Mouse (Mus musculus) stomach, embryonic 16.5 days (tissue): ENCODE results near the gene Lrrc4. TPM values are rescaled to one million over a fixed set of nuclear protein-coding genes. Genes with fewer than 3 reads are reported as not detected.

Experiments
- ATAC-seq: fragments of 200-750 bp; cut with Nextera tagmentation; 2 replicates; pipeline ENCODE4 v1.8.0; 2017; ENCODE audit warnings: moderate number of reproducible peaks, moderate TSS enrichment; ENCODE audit not compliant: insufficient read depth, low FRiP score
- H3K27ac ChIP-seq: fragments of 300-500 bp; sonication (generic); 2 replicates; pipeline ENCODE4 v1.5.1; 2014; ENCODE audit warnings: low read length
- H3K27me3 ChIP-seq: fragments of 300-500 bp; sonication (generic); 2 replicates; pipeline ENCODE4 v1.6.1; 2014; ENCODE audit warnings: low read length, control low read depth, mixed read lengths; ENCODE audit not compliant: control insufficient read depth, insufficient read depth
- H3K36me3 ChIP-seq: fragments of 300-500 bp; sonication (generic); 2 replicates; pipeline ENCODE4 v1.6.1; 2014; ENCODE audit warnings: low read length; ENCODE audit not compliant: control insufficient read depth, insufficient read depth
- H3K4me1 ChIP-seq: fragments of 300-500 bp; sonication (generic); 2 replicates; pipeline ENCODE4 v1.6.1; 2014; ENCODE audit warnings: low read length, control low read depth, mixed read lengths; ENCODE audit not compliant: control insufficient read depth, insufficient read depth
- H3K4me2 ChIP-seq: fragments of 300-500 bp; sonication (generic); 2 replicates; pipeline ENCODE4 v1.6.1; 2014; ENCODE audit warnings: low read depth, low read length, mixed read lengths
- H3K4me3 ChIP-seq: fragments of 300-500 bp; sonication (generic); replicated peaks from 2 replicates; pipeline ENCODE4 v1.5.1; 2014; ENCODE audit warnings: mild to moderate bottlenecking, low read length
- H3K9ac ChIP-seq: fragments of 300-500 bp; sonication (generic); 2 replicates; pipeline ENCODE4 v1.6.1; 2014; ENCODE audit warnings: low read length
- H3K9me3 ChIP-seq: fragments of 300-500 bp; sonication (generic); replicated peaks from 2 replicates; pipeline ENCODE4 v1.6.1; 2016; ENCODE audit warnings: low read length, control low read depth; ENCODE audit not compliant: control insufficient read depth
- WGBS: fragments of 180-500 bp; shearing (Covaris S2); extraction: QIAGEN DNeasy Blood & Tissue Kit; methylation state at CpG from one replicate; pipeline ENCODE4 v1.1.7; 2014; 5-methylcytosine and 5-hydroxymethylcytosine counted together
- polyA plus RNA-seq: library from polyadenylated mRNA; unstranded; fragments of >200 nt; fragmentation: Nextera tagmentation; extraction: Ambion mirVana; gene quantifications from 2 replicates; pipeline ENCODE4 v1.2.1, GENCODE M21; 2015

The Lrrc4 gene
- polyA plus RNA-seq, 1 experiment from 2014 or later = 0.72 TPM

GRCm38 (mm10) chr6:28672388-28672787 is 159.2 kb downstream of the Lrrc4 start:
- H3K9me3 ChIP-seq = no peaks in the 10 kb centered on the region
- 92% methylated on average over 1 of the region's 1 CpGs for WGBS
- H3K4me2 ChIP-seq = no peak overlapping the region
- H3K27me3 ChIP-seq = no peaks in the 10 kb centered on the region
- no peak for ATAC-seq
- no peak overlapping the region for H3K27ac ChIP-seq
- H3K9ac ChIP-seq = no peak overlapping the region
- H3K4me1 ChIP-seq = no peaks in the 10 kb centered on the region
- H3K4me3 ChIP-seq = no peak overlapping the region
- no peaks in the 10 kb centered on the region for H3K36me3 ChIP-seq

DNA sequence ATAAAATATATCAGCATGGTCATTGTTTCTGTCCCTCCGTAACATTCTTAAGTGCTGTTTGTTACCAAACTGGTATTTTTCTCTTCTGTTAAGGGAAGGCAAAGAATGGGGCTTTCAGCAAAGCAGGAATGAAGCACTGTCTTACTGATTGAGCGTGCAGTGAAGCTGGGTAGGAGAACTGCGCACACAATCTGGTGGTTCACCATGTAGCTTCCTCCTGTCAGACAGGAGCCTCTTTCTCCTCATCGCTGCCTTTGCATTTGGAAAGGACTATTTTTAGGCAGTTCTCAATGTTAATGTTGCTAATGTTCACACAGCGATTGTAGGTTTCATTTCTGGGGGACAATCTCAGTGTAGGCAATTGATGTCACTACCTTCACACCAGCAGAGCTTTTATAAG is 162.3 kb downstream of the Lrrc4 start:
- no peak overlapping the region for H3K4me2 ChIP-seq
- no peaks in the 10 kb centered on the region for H3K9me3 ChIP-seq
- no peaks in the 10 kb centered on the region for H3K36me3 ChIP-seq
- no peak overlapping the region for H3K9ac ChIP-seq
- no peak overlapping the region for H3K4me3 ChIP-seq
- no peaks in the 10 kb centered on the region for H3K27me3 ChIP-seq
- WGBS = 93% methylated on average over 5 of the region's 5 CpGs
- no peak overlapping the region for H3K27ac ChIP-seq
- no peak for ATAC-seq
- H3K4me1 ChIP-seq = no peaks in the 10 kb centered on the region

DNA sequence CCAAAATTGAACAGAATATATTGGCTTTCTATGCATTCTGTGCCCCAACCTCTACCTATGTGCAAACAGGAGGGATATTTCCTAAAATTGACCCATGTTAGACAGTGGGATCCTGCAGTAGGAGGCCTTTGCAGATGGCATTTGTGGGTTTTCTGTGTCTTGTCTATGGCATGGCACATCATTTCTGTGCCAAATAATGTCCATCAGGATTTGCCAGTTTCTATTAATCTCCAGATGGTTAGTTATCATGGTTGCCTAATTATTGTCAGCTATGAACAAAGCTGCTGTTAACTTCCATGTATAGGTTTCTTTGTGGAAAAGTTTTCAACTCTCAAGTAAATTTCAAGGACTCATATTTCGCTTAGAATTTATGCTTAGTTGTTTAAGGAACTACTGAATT is 164.0 kb downstream of the Lrrc4 start:
- WGBS = 91% methylated on average over 1 of the region's 1 CpGs
- no peaks in the 10 kb centered on the region for H3K4me1 ChIP-seq
- H3K9ac ChIP-seq = no peak overlapping the region
- H3K9me3 ChIP-seq = no peaks in the 10 kb centered on the region
- H3K36me3 ChIP-seq = no peaks in the 10 kb centered on the region
- no peak overlapping the region for H3K27ac ChIP-seq
- H3K4me3 ChIP-seq = no peak overlapping the region
- ATAC-seq = no peak
- H3K27me3 ChIP-seq = no peaks in the 10 kb centered on the region
- no peak overlapping the region for H3K4me2 ChIP-seq

DNA sequence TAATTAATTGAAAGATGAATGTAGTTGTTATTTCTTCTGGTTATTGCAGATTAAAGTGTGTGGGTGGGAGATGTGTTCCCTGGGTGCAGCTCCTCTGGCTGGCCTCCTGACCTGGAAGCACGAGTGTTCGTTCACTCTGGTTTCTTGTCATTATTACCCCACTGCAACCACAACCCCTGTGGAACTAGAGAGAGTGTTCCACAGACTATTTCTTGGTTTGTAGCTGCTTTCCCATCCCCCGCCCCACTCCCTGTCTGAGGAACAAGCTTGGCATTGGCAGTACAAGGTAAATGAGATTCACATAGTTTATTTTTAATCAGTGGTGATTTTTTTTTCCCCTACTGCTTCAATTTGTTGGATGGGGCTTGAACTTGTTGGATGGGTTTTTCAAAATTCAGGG is 166.8 kb downstream of the Lrrc4 start:
- Histone ChIP-seq H3K27me3 (no peaks in the 10 kb centered on the region), H3K9me3 (no peaks in the 10 kb centered on the region), H3K4me2 (no peak overlapping the region), H3K36me3 (no peaks in the 10 kb centered on the region), H3K4me1 (no peaks in the 10 kb centered on the region), H3K9ac (no peak overlapping the region), H3K4me3 (no peak overlapping the region), H3K27ac (no peak overlapping the region)
- WGBS = 77% methylated on average over 3 of the region's 3 CpGs
- ATAC-seq = no peak

GRCm38 (mm10) chr6:28663670-28664069 is 167.9 kb downstream of the Lrrc4 start:
- 90% methylated on average over 5 of the region's 5 CpGs for WGBS
- Histone ChIP-seq H3K4me3 (no peak overlapping the region), H3K27me3 (no peaks in the 10 kb centered on the region), H3K4me1 (no peaks in the 10 kb centered on the region), H3K4me2 (no peak overlapping the region), H3K36me3 (no peaks in the 10 kb centered on the region), H3K9me3 (no peaks in the 10 kb centered on the region), H3K9ac (no peak overlapping the region), H3K27ac (no peak overlapping the region)
- no peak for ATAC-seq

- no peaks in the 10 kb centered on the region for H3K4me1 ChIP-seq
- no peak overlapping the region for H3K9ac ChIP-seq
- no peak for ATAC-seq
- H3K36me3 ChIP-seq = no peaks in the 10 kb centered on the region
- H3K9me3 ChIP-seq = no peaks in the 10 kb centered on the region
- no peak overlapping the region for H3K4me3 ChIP-seq
- no peak overlapping the region for H3K27ac ChIP-seq
- H3K4me2 ChIP-seq = no peak overlapping the region
- no peaks in the 10 kb centered on the region for H3K27me3 ChIP-seq
- WGBS = 77% methylated on average over 3 of the region's 3 CpGs
These were observed 168.5 kb downstream of the Lrrc4 start for GRCm38 (mm10) chr6:28663004-28663403.

- no peak overlapping the region for H3K4me3 ChIP-seq
- H3K27me3 ChIP-seq = no peaks in the 10 kb centered on the region
- 94% methylated on average over 5 of the region's 5 CpGs for WGBS
- H3K9me3 ChIP-seq = no peaks in the 10 kb centered on the region
- H3K9ac ChIP-seq = no peak overlapping the region
- H3K4me2 ChIP-seq = no peak overlapping the region
- H3K36me3 ChIP-seq = no peaks in the 10 kb centered on the region
- ATAC-seq = no peak
- no peaks in the 10 kb centered on the region for H3K4me1 ChIP-seq
- H3K27ac ChIP-seq = no peak overlapping the region
These were observed 175.0 kb downstream of the Lrrc4 start for GRCm38 (mm10) chr6:28656511-28656910.

- Histone ChIP-seq H3K36me3 (no peaks in the 10 kb centered on the region), H3K4me1 (no peaks in the 10 kb centered on the region), H3K4me3 (no peak overlapping the region), H3K4me2 (no peak overlapping the region), H3K9me3 (no peaks in the 10 kb centered on the region), H3K27me3 (no peaks in the 10 kb centered on the region), H3K27ac (no peak overlapping the region), H3K9ac (no peak overlapping the region)
- no peak for ATAC-seq
These were observed 186.3 kb downstream of the Lrrc4 start for GRCm38 (mm10) chr6:28645231-28645630.

- H3K27me3 ChIP-seq = no peaks in the 10 kb centered on the region
- no peak overlapping the region for H3K27ac ChIP-seq
- H3K9me3 ChIP-seq = no peaks in the 10 kb centered on the region
- WGBS = 63% methylated on average over 2 of the region's 2 CpGs
- no peak overlapping the region for H3K4me3 ChIP-seq
- no peak for ATAC-seq
- no peaks in the 10 kb centered on the region for H3K36me3 ChIP-seq
- no peak overlapping the region for H3K4me2 ChIP-seq
- no peak overlapping the region for H3K9ac ChIP-seq
- no peaks in the 10 kb centered on the region for H3K4me1 ChIP-seq
These were observed 188.6 kb downstream of the Lrrc4 start for GRCm38 (mm10) chr6:28642909-28643308.

DNA sequence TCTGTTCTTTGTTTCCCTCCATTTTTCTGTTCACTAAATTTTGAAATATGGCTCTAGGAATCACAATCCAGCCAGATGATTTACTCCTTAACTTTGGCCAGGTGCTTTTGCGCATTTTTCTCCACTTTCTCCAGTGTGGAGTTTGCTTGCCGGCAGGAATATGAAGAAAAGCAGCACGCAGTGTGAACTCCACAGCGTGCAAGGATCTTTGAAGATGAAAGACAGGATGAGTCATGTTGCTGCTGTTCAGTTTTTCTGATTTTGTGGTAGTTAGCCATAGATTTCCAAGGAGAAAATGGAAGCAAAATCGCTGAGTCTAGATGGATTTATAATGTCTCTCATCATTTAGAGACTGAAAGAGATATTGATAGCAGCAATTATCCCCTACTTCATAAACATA is 191.5 kb downstream of the Lrrc4 start:
- no peaks in the 10 kb centered on the region for H3K4me1 ChIP-seq
- no peaks in the 10 kb centered on the region for H3K27me3 ChIP-seq
- H3K36me3 ChIP-seq = no peaks in the 10 kb centered on the region
- no peak overlapping the region for H3K4me3 ChIP-seq
- no peak overlapping the region for H3K4me2 ChIP-seq
- no peak for ATAC-seq
- H3K9me3 ChIP-seq = no peaks in the 10 kb centered on the region
- 75% methylated on average over 5 of the region's 5 CpGs for WGBS
- no peak overlapping the region for H3K27ac ChIP-seq
- no peak overlapping the region for H3K9ac ChIP-seq
